Mouse (Mus musculus) limb, embryonic 11.5 days (tissue): Measurements from ENCODE around the gene Nat8. TPM values are rescaled to one million over a fixed set of nuclear protein-coding genes. Genes with fewer than 3 reads are reported as not detected.

ENCODE experiments used
- ATAC-seq: fragments of 200-750 bp; cut with Nextera tagmentation; 2 replicates; pipeline ENCODE4 v1.8.0; 2017; ENCODE audit warnings: low read depth; ENCODE audit not compliant: insufficient number of reproducible peaks, low FRiP score, low TSS enrichment
- DNase-seq: peaks from one replicate; pipeline ENCODE4 v3.0.0-alpha.2; 2015; ENCODE audit warnings: low spot score
- H3K27ac ChIP-seq: fragments of 300-500 bp; sonication (generic); replicated peaks from 2 replicates; pipeline ENCODE4 v1.5.1; 2014; ENCODE audit warnings: low read depth, mild to moderate bottlenecking, low read length
- H3K27me3 ChIP-seq: fragments of 300-500 bp; sonication (generic); 2 replicates; pipeline ENCODE4 v1.6.1; 2014; ENCODE audit warnings: mild to moderate bottlenecking, low read length, mixed read lengths; ENCODE audit not compliant: control insufficient read depth, insufficient read depth
- H3K36me3 ChIP-seq: fragments of 300-500 bp; sonication (generic); 2 replicates; pipeline ENCODE4 v1.6.1; 2014; ENCODE audit warnings: mild to moderate bottlenecking, low read length, moderate library complexity, mixed read lengths; ENCODE audit not compliant: control insufficient read depth, insufficient read depth
- H3K4me1 ChIP-seq: fragments of 300-500 bp; sonication (generic); 2 replicates; pipeline ENCODE4 v1.6.1; 2014; ENCODE audit warnings: low read length, mixed read lengths; ENCODE audit not compliant: control insufficient read depth, insufficient read depth
- H3K4me2 ChIP-seq: fragments of 300-500 bp; sonication (generic); 2 replicates; pipeline ENCODE4 v1.6.1; 2014; ENCODE audit warnings: low read depth, mild to moderate bottlenecking, moderate library complexity; ENCODE audit not compliant: severe bottlenecking
- H3K4me3 ChIP-seq: fragments of 300-500 bp; sonication (generic); 2 replicates; pipeline ENCODE4 v1.5.1; 2014; ENCODE audit warnings: low read depth, low read length
- H3K9ac ChIP-seq: fragments of 300-500 bp; sonication (generic); 2 replicates; pipeline ENCODE4 v1.6.1; 2014; ENCODE audit warnings: mild to moderate bottlenecking, low read length
- H3K9me3 ChIP-seq: fragments of 300-500 bp; sonication (generic); 2 replicates; pipeline ENCODE4 v1.6.1; 2016; ENCODE audit warnings: low read length; ENCODE audit not compliant: control insufficient read depth
- WGBS: fragments of 180-500 bp; shearing (Covaris S2); extraction: QIAGEN DNeasy Blood & Tissue Kit; methylation state at CpG from one replicate; pipeline ENCODE4 v1.1.7; 2014; 5-methylcytosine and 5-hydroxymethylcytosine counted together
- polyA plus RNA-seq: library from polyadenylated mRNA; unstranded; fragments of >200 nt; fragmentation: Nextera tagmentation; extraction: Ambion mirVana; gene quantifications from 2 replicates; pipeline ENCODE4 v1.2.1, GENCODE M21; 2014

The Nat8 gene
- polyA plus RNA-seq, 1 experiment from 2014 or later = not detected

- H3K27me3 ChIP-seq = no peaks in the 10 kb centered on the region
- H3K27ac ChIP-seq = no peak overlapping the region
- H3K9me3 ChIP-seq = no peaks in the 10 kb centered on the region
- DNase-seq (no peak), ATAC-seq (no peak)
- 86% methylated on average over 3 of the region's 3 CpGs for WGBS
- no peak overlapping the region for H3K9ac ChIP-seq
- no peak overlapping the region for H3K4me2 ChIP-seq
- no peak overlapping the region for H3K4me3 ChIP-seq
- no peaks in the 10 kb centered on the region for H3K36me3 ChIP-seq
- no peaks in the 10 kb centered on the region for H3K4me1 ChIP-seq
These were observed 30.7 kb upstream of the Nat8 start for GRCm38 (mm10) chr6:85862565-85862964.

DNA sequence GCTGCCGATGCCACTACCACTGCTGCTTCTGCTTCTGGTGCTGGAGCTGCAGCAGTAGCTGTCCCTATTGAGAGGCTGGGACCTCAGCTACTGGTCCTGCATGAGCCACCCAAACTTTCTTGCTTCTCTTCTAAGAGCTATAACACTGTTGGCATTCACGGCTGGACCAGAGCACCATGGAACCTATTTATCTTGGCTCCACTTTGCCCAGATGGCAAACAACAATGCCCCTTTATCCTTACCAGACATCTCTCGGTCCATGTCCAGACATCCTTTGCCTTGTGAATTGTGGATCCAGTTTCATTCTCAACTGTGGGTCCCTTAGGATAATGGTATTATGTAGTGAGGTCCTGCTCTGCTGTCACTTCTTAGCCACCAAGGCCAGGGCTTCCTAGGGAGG is 29.4 kb upstream of the Nat8 start:
- Histone ChIP-seq H3K4me3 (no peak overlapping the region), H3K4me1 (no peaks in the 10 kb centered on the region), H3K27ac (no peak overlapping the region), H3K9me3 (no peaks in the 10 kb centered on the region), H3K9ac (no peak overlapping the region), H3K4me2 (no peak overlapping the region), H3K27me3 (no peaks in the 10 kb centered on the region), H3K36me3 (no peaks in the 10 kb centered on the region)
- WGBS = 89% methylated on average over 3 of the region's 3 CpGs
- no peak for DNase-seq
- no peak for ATAC-seq

GRCm38 (mm10) chr6:85856194-85856678 is 24.4 kb upstream of the Nat8 start:
- no peak for ATAC-seq

GRCm38 (mm10) chr6:85853481-85853880 is 21.6 kb upstream of the Nat8 start:
- Histone ChIP-seq H3K9ac (no peak overlapping the region), H3K4me3 (no peak overlapping the region), H3K27me3 (no peaks in the 10 kb centered on the region), H3K4me2 (no peak overlapping the region), H3K9me3 (no peaks in the 10 kb centered on the region), H3K27ac (no peak overlapping the region), H3K36me3 (no peaks in the 10 kb centered on the region), H3K4me1 (no peaks in the 10 kb centered on the region)
- DNase-seq (no peak), ATAC-seq (no peak)
- WGBS = 86% methylated on average over 3 of the region's 3 CpGs

More at GRCm38 (mm10) chr6:85856194-85856678, 24.4 kb upstream of the Nat8 start:
- Histone ChIP-seq H3K4me1 (no peaks in the 10 kb centered on the region), H3K9ac (no peak overlapping the region), H3K4me3 (no peak overlapping the region), H3K4me2 (no peak overlapping the region), H3K36me3 (no peaks in the 10 kb centered on the region), H3K9me3 (no peaks in the 10 kb centered on the region), H3K27me3 (no peaks in the 10 kb centered on the region), H3K27ac (no peak overlapping the region)
- whole genome bisulfite sequencing = 81% methylated on average over 1 of the region's 1 CpGs
- no peak for DNase-seq

- Histone ChIP-seq H3K4me3 (no peak overlapping the region), H3K27me3 (no peaks in the 10 kb centered on the region), H3K4me1 (no peaks in the 10 kb centered on the region), H3K36me3 (no peaks in the 10 kb centered on the region), H3K4me2 (no peak overlapping the region), H3K27ac (no peak overlapping the region), H3K9me3 (no peaks in the 10 kb centered on the region), H3K9ac (no peak overlapping the region)
- DNase-seq (no peak), ATAC-seq (no peak)
- WGBS = 90% methylated on average over 7 of the region's 7 CpGs
These were observed 19.3 kb upstream of the Nat8 start for GRCm38 (mm10) chr6:85851062-85851773.

DNA sequence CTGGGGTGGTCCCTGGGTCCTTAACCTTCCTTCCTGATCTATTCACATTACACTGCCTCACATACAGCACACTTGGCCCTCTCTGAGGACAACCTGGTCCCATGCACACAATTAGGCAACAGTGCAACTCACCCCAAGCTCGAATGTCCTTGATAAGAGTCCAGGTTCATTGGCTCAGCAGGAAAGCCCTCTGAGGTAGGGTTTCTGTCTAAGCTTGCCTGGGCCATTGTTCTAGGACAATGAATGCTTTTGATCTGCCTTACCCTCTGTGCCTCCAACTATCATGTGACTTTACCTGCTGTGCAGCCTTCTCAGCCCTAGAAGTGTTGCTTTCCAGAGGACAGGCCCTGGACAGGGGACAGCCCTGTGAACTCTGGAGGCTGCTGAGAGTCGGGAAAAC is 17.4 kb upstream of the Nat8 start:
- no peak overlapping the region for H3K4me3 ChIP-seq
- ATAC-seq (no peak), DNase-seq (no peak)
- H3K4me1 ChIP-seq = no peaks in the 10 kb centered on the region
- no peak overlapping the region for H3K9ac ChIP-seq
- no peaks in the 10 kb centered on the region for H3K36me3 ChIP-seq
- H3K27ac ChIP-seq = no peak overlapping the region
- no peaks in the 10 kb centered on the region for H3K27me3 ChIP-seq
- no peak overlapping the region for H3K4me2 ChIP-seq
- 62% methylated on average over 2 of the region's 2 CpGs for WGBS
- H3K9me3 ChIP-seq = no peaks in the 10 kb centered on the region

GRCm38 (mm10) chr6:85848140-85848539 is 16.3 kb upstream of the Nat8 start:
- ATAC-seq = no peak
- no peaks in the 10 kb centered on the region for H3K4me1 ChIP-seq
- H3K9me3 ChIP-seq = no peaks in the 10 kb centered on the region
- no peak overlapping the region for H3K4me3 ChIP-seq
- H3K36me3 ChIP-seq = no peaks in the 10 kb centered on the region
- no peaks in the 10 kb centered on the region for H3K27me3 ChIP-seq
- H3K27ac ChIP-seq = no peak overlapping the region
- DNase-seq = no peak
- no peak overlapping the region for H3K9ac ChIP-seq
- H3K4me2 ChIP-seq = no peak overlapping the region
- WGBS = 85% methylated on average over 4 of the region's 4 CpGs

GRCm38 (mm10) chr6:85846921-85847320 is 15.0 kb upstream of the Nat8 start:
- H3K4me1 ChIP-seq = no peaks in the 10 kb centered on the region
- no peaks in the 10 kb centered on the region for H3K36me3 ChIP-seq
- H3K27ac ChIP-seq = no peak overlapping the region
- H3K4me3 ChIP-seq = no peak overlapping the region
- no peak for ATAC-seq
- DNase-seq = no peak
- no peak overlapping the region for H3K4me2 ChIP-seq
- no peaks in the 10 kb centered on the region for H3K27me3 ChIP-seq
- H3K9ac ChIP-seq = no peak overlapping the region
- WGBS = 68% methylated on average over 1 of the region's 1 CpGs
- no peaks in the 10 kb centered on the region for H3K9me3 ChIP-seq
